Mouse (Mus musculus) left cerebral cortex, postnatal 4 days (tissue): Measurements from ENCODE around the gene Il12rb1. TPM values are rescaled to one million over a fixed set of nuclear protein-coding genes. Genes with fewer than 3 reads are reported as not detected.

Source experiments
- DNase-seq: peaks from one replicate; pipeline ENCODE4 v3.0.0-alpha.2; 2022
- intact Hi-C: fragments of 180-260 bp; cut with DNase I; formaldehyde crosslinking; loops from one replicate; pipeline ENCODE4 v1.15.1; 2025
- total RNA-seq, 2 experiments: library from RNA; stranded (reverse); gene quantifications; 2 replicates each; pipeline ENCODE4 v1.2.3; 2021

The Il12rb1 gene
- total RNA-seq, 2 experiments from 2014 or later: 0.20 to 0.22 TPM

GRCm38 (mm10) chr8:70845108-70845507 is 36.9 kb downstream of the Il12rb1 start:
- no peak for DNase-seq
- intact Hi-C loops: no loop called here

GRCm38 (mm10) chr8:70846371-70847154 is 38.3 kb downstream of the Il12rb1 start:
- DNase-seq: no peak
- intact Hi-C loops: no loop called here

GRCm38 (mm10) chr8:70849333-70849990 is 41.2 kb downstream of the Il12rb1 start:
- intact Hi-C loops: no loop called here

GRCm38 (mm10) chr8:70850132-70850845 is 42.0 kb downstream of the Il12rb1 start:
- no peak for DNase-seq
- intact Hi-C loops: no loop called here

More at GRCm38 (mm10) chr8:70849333-70849990, 41.2 kb downstream of the Il12rb1 start:
- DNase-seq: no peak

DNA sequence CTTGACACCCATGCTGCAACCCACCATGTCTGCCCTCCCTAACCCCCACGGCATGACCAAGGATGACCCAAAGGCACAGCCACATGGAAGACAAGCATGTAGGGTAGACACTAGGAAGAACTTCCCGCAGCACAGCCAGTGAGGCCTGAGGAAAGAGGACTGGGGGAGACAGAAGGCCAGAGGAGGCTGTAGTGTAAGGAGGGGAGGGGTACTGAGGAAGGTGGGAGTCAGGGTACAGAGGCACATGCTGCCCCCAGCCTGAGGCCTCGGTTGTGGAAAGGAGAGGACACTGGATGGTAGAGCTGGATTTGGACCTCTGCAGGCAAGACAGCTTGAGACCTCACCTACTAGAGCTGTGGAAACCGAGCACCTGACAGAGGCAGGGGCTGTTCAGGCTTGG is 42.7 kb downstream of the Il12rb1 start:
- intact Hi-C loops: no loop called here
- no peak for DNase-seq

DNA sequence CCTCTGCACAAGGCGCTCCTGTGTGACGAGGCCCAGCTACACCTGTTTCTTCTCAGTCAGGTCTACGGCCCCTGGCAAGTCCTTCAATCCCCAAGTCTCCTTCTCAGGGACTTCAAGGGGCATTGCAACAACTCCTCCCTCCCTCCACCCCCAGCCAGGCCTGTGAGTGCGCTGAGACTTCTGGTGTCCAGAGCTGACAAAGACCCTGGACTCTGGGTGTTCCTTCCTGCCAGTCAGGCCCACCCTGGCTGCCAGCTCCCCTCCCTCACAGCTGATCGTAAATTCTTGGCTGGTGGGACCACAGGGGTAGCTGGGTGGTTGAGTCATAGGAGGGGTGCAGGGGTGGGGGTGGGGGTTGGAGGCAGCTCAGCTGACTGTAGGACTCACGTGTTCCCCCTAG is 43.6 kb downstream of the Il12rb1 start:
- DNase-seq: no peak
- intact Hi-C loops: no loop called here

GRCm38 (mm10) chr8:70852595-70853231 is 44.5 kb downstream of the Il12rb1 start:
- intact Hi-C loops: no loop called here
- DNase-seq: no peak

- intact Hi-C loops: no loop called here
Observed at GRCm38 (mm10) chr8:70853863-70854262, 45.6 kb downstream of the Il12rb1 start.

DNA sequence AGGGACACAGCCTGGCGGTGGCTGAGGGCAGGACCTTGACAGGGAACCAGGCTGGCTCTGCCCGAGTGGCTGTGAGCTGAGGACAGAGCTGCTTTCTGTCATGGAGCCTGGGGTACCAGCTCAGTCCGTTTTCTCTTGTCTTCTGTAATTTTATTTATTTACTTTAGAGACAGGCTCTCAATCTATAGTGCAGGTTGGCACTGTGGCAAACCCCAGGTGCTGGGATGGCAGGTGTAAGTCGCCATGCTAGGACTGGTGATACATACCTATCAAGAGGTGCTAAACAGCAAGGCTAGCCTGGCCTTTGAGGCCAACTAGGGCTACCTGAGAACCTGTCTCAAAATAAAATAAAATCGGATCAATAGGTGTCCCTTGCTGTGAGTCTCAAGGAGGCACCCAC is 47.8 kb downstream of the Il12rb1 start:
- intact Hi-C loops: no loop called here
- no peak for DNase-seq

More at GRCm38 (mm10) chr8:70853863-70854262, 45.6 kb downstream of the Il12rb1 start:
- no peak for DNase-seq

- intact Hi-C loops: no loop called here
- DNase-seq: peak; percentile 67
Observed at GRCm38 (mm10) chr8:70856541-70857197, 48.4 kb downstream of the Il12rb1 start.

GRCm38 (mm10) chr8:70857516-70857915 is 49.3 kb downstream of the Il12rb1 start:
- DNase-seq: no peak
- intact Hi-C loops: no loop called here

GRCm38 (mm10) chr8:70862824-70863641 is 54.8 kb downstream of the Il12rb1 start, which contains the start of gene Kcnn1:
Gene Kcnn1 (minus strand): TSS chr8:70863258.
- no peak for DNase-seq
- intact Hi-C loops: no loop called here

DNA sequence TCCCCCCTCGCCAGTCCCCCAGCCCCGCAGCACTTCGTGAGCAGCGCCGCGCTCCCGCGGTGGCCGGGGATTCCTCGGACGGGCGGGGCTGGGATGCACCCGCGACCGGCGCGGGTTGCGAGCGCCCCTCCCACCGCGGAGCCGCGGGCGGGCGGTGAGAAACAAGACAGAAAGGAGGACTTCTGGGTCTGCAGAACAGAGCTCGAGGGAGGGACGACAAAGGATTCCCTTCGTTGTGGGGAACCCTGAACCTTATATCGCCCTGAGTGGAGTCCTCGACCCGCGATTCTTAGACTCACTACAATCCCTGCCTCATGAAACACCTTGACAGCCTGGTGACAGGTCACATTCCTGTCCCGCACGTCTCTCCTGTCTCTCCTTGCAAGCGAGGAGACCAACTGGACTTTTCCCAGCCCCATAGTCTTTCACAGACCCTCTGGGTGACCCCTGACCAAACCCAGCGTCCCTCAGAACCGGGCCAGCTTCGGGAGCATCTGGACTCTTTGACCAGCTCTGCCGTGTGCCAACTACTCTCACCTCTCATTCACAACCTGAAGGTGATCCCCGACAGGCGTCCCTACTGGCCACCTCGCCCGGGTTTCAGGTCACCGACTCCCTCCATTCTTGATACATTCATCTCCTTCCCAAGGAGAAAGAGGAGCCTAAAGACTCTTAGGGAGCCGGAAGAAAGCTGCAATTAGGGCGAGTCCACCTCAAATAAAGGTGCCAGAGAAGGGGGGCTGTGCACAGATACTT is 55.9 kb downstream of the Il12rb1 start:
- intact Hi-C loops: no loop called here
- DNase-seq: no peak

DNA sequence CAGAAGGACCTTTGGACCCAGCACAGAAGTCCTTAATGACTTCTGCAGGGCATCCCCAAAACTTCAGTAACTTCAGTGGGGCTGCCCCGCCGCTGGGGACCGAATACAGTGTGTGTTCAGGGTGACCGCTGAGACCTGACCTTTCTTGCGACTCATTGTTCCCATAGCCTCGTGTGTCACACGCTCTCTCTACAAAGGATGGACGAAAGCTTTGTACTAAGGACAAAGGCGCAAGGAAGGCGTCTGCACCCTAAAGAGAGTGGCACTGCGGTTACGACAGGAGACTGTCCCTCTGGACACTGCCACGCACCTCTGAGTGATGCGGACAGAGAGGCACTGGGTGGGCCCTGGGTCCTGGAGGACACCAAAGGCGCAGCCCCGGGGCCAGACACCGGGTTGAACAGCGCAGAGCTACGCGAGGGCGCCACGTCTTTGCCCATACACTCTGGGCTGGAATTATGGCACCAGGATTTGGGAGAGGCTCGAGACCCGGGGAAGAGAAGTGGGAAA is 56.5 kb downstream of the Il12rb1 start:
- no peak for DNase-seq
- intact Hi-C loops: no loop called here

DNA sequence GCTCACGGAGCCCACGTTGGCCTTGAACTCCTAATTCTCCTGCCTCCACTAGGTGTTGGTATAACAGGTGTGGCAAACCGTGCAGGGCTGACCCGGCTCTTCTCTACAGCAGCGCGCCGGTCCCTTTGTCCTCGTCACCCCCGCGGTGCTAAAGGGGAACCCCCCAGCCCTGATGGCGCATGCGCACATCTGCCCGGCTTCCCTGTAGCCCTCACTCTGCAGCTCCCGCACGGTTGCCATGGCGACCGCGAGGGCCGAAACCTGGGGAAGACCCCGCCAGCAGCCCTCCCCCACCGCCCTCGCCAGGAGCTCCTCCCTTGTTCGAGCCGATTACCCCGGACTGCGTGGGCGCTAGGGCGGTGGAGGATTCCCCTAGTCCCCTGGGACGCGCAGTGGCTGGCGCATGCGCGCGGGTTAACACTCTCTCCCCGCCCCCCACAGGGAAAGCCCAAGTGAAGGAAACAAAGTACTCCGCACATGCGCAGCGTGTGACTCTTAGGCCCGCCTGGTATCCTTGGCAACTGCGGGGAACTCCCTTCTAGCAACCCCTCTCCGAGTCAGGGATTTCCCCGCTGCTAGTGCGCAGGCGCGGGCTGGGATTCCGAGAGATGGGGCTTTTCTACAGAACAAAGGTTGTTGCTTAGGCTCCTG is 57.2 kb downstream of the Il12rb1 start:
- intact Hi-C loops: no loop called here
- peak; percentile 100 for DNase-seq

GRCm38 (mm10) chr8:70866001-70866520 is 57.8 kb downstream of the Il12rb1 start:
- no peak for DNase-seq
- intact Hi-C loops: no loop called here

DNA sequence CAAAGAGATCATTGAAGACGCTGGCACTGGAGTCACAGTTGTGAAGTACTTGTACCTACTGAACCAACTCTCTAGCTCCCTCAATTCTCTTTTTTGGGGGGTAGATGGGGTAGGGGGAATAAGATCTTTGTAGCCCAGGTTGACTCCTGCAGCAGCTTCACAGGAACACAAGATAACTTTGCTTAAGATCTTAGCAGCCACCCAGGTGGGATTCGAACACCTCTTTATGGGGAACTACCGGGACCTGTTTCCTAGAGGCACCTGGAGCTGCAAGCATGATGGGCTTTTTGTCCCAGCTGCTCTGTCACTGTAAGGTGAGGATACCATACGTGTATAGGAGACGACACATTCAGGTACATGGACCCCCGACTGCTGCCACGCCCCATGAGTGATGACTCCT is 58.3 kb downstream of the Il12rb1 start:
- DNase-seq: no peak
- intact Hi-C loops: no loop called here
